Mouse (Mus musculus) limb, embryonic 14.5 days (tissue): ENCODE results near the gene Nf1. TPM values are rescaled to one million over a fixed set of nuclear protein-coding genes. Genes with fewer than 3 reads are reported as not detected.

Experiments used
- ATAC-seq: fragments of 200-750 bp; cut with Nextera tagmentation; 2 replicates; pipeline ENCODE4 v1.8.0; 2017; ENCODE audit warnings: low read depth, moderate number of reproducible peaks, moderate TSS enrichment; ENCODE audit not compliant: low FRiP score
- DNase-seq: peaks from one replicate; pipeline ENCODE4 v3.0.0-alpha.2; 2015; ENCODE audit warnings: low spot score
- H3K27ac ChIP-seq: fragments of 300-500 bp; sonication (generic); replicated peaks from 2 replicates; pipeline ENCODE4 v1.5.1; 2014; ENCODE audit warnings: low read depth, mild to moderate bottlenecking, low read length, moderate library complexity, mixed read lengths
- H3K27me3 ChIP-seq: fragments of 300-500 bp; sonication (generic); 2 replicates; pipeline ENCODE4 v1.6.1; 2014; ENCODE audit warnings: low read length, mixed read lengths; ENCODE audit not compliant: control insufficient read depth, insufficient read depth
- H3K36me3 ChIP-seq: fragments of 300-500 bp; sonication (generic); 2 replicates; pipeline ENCODE4 v1.6.1; 2014; ENCODE audit warnings: mild to moderate bottlenecking, low read length, moderate library complexity, mixed read lengths; ENCODE audit not compliant: control insufficient read depth, insufficient read depth
- H3K4me1 ChIP-seq: fragments of 300-500 bp; sonication (generic); 2 replicates; pipeline ENCODE4 v1.6.1; 2014; ENCODE audit warnings: antibody characterized with exemption, low read length, mixed read lengths; ENCODE audit not compliant: control insufficient read depth, insufficient read depth
- H3K4me2 ChIP-seq: fragments of 300-500 bp; sonication (generic); replicated peaks from 2 replicates; pipeline ENCODE4 v1.6.1; 2014; ENCODE audit warnings: low read depth, mild to moderate bottlenecking, low read length, moderate library complexity; ENCODE audit not compliant: severe bottlenecking
- H3K4me3 ChIP-seq: fragments of 300-500 bp; sonication (generic); replicated peaks from 2 replicates; pipeline ENCODE4 v1.5.1; 2014; ENCODE audit warnings: low read length
- H3K9ac ChIP-seq: fragments of 300-500 bp; sonication (generic); 2 replicates; pipeline ENCODE4 v1.6.1; 2014; ENCODE audit warnings: mild to moderate bottlenecking, low read depth, low read length, moderate library complexity; ENCODE audit not compliant: severe bottlenecking
- H3K9me3 ChIP-seq: fragments of 300-500 bp; sonication (generic); 2 replicates; pipeline ENCODE4 v1.6.1; 2016; ENCODE audit warnings: low read length; ENCODE audit not compliant: control insufficient read depth
- POLR2A ChIP-seq: fragments of 200-500 bp; IDR thresholded peaks from 2 replicates; pipeline ENCODE4 v1.8.0; 2012; ENCODE audit warnings: inconsistent platforms, mild to moderate bottlenecking, moderate library complexity, borderline replicate concordance; ENCODE audit not compliant: insufficient read depth, insufficient read length; ENCODE audit errors: extremely low read depth
- WGBS: fragments of 180-500 bp; shearing (Covaris S2); extraction: QIAGEN DNeasy Blood & Tissue Kit; methylation state at CpG from one replicate; pipeline ENCODE4 v1.1.7; 2014; 5-methylcytosine and 5-hydroxymethylcytosine counted together
- polyA plus RNA-seq, 2 experiments: library from polyadenylated mRNA; depleted of rRNA in 1 of 2; stranded (reverse) in 1 of 2; unstranded in 1 of 2; fragments of >200 nt; fragmentation: Nextera tagmentation in 1 of 2; extraction: Ambion mirVana in 1 of 2; gene quantifications; 2 replicates each; pipeline versions ENCODE4 v1.2.1 to v1.2.3; 2012 to 2014

Gene Nf1
- polyA plus RNA-seq, 2 experiments, result 10.8 to 21.7 TPM

DNA sequence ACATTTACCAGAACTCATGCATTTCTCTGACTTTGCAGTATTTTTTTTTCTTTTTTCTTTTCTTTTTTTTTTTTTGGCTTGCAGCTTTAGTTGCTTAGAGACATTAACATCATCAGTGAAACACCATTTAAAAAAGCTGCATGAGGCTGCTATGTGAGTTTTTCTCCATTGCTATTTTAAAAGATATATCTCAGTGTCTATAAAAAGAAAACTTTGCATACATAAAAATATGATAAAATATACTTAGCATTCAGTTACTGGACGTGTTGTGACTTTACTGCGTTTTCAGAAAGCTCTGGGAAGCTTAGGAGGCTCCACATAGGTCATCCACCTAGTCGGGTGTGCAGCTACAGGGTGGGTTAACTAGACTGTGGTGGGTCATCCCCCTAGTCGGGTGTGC lies 120.4 kb downstream of the Nf1 start:
- no peak for ATAC-seq
- TF ChIP-seq POLR2A, result no peak
- WGBS, result 87% methylated on average over 4 of the region's 4 CpGs

GRCm38 (mm10) chr11:79460756-79461450 lies 121.4 kb downstream of the Nf1 start:
- Histone ChIP-seq H3K9ac (no peak overlapping the region), H3K4me1 (no peaks in the 10 kb centered on the region), H3K4me2 (no peak overlapping the region), H3K4me3 (no peak overlapping the region), H3K27ac (no peak overlapping the region), H3K27me3 (no peaks in the 10 kb centered on the region), H3K9me3 (no peaks in the 10 kb centered on the region), H3K36me3 (peaks cover 59% of the 10 kb centered on the region)
- no peak for DNase-seq
- TF ChIP-seq POLR2A, result no peak
- 91% methylated on average over 3 of the region's 3 CpGs for WGBS
- ATAC-seq, result no peak

More for the DNA sequence above, 120.4 kb downstream of the Nf1 start:
- Histone ChIP-seq H3K4me2 (no peak overlapping the region), H3K36me3 (peaks cover 60% of the 10 kb centered on the region), H3K9me3 (no peaks in the 10 kb centered on the region), H3K27me3 (no peaks in the 10 kb centered on the region), H3K27ac (no peak overlapping the region), H3K9ac (no peak overlapping the region), H3K4me3 (no peak overlapping the region), H3K4me1 (no peaks in the 10 kb centered on the region)
- no peak for DNase-seq

DNA sequence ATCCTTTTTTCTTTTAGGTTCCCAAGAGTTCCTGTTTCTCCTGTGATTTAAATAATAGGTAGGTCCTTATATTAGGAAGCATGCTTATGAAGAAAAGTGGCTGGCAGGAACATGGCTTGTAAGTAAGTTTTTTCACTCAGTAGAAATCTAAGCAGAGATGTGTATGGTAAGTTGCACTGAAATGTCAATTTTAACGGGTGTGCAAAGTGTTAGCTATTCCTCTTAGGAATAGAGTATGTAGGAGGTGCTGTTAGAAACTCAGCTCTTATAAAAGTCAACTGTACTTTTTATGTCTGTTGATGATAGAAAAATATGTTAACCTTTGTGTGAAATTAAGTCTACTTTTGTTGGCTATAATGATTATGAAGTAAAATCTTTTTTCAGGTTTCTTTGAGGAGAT lies 128.6 kb downstream of the Nf1 start:
- ATAC-seq (no peak), DNase-seq (no peak)
- Histone ChIP-seq H3K9ac (no peak overlapping the region), H3K27me3 (no peaks in the 10 kb centered on the region), H3K4me3 (no peak overlapping the region), H3K4me1 (no peaks in the 10 kb centered on the region), H3K4me2 (no peak overlapping the region), H3K27ac (no peak overlapping the region), H3K9me3 (no peaks in the 10 kb centered on the region), H3K36me3 (peaks cover 49% of the 10 kb centered on the region)
- TF ChIP-seq POLR2A, result no peak
- 60% methylated on average over 1 of the region's 1 CpGs for whole genome bisulfite sequencing

DNA sequence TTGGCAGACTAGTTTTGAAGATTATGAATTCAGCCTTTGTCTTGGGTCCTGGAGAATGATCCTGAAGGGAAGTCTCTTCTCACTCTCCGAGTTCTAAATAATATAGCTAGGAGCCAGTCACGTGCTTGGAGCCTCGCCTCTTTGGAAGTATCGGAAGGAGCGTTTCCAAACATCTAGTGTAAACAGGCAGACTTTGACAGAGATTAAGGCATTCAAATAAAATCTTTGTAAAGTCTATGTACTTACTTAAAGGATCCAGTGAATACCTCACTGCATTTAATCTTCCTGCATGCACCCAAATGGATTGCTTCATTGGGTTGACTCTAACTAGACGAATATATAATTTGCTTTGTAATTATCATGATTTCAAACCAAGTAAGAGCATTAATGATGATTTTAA lies 143.9 kb downstream of the Nf1 start:
- no peak for ATAC-seq
- 93% methylated on average over 6 of the region's 6 CpGs for WGBS
- no peak overlapping the region for H3K9ac ChIP-seq
- no peaks in the 10 kb centered on the region for H3K27me3 ChIP-seq
- no peak for TF ChIP-seq POLR2A
- no peak overlapping the region for H3K4me2 ChIP-seq
- no peak overlapping the region for H3K27ac ChIP-seq
- no peak overlapping the region for H3K4me3 ChIP-seq
- H3K4me1 ChIP-seq, result no peaks in the 10 kb centered on the region
- peaks cover 10% of the 10 kb centered on the region for H3K36me3 ChIP-seq
- no peaks in the 10 kb centered on the region for H3K9me3 ChIP-seq
- no peak for DNase-seq

DNA sequence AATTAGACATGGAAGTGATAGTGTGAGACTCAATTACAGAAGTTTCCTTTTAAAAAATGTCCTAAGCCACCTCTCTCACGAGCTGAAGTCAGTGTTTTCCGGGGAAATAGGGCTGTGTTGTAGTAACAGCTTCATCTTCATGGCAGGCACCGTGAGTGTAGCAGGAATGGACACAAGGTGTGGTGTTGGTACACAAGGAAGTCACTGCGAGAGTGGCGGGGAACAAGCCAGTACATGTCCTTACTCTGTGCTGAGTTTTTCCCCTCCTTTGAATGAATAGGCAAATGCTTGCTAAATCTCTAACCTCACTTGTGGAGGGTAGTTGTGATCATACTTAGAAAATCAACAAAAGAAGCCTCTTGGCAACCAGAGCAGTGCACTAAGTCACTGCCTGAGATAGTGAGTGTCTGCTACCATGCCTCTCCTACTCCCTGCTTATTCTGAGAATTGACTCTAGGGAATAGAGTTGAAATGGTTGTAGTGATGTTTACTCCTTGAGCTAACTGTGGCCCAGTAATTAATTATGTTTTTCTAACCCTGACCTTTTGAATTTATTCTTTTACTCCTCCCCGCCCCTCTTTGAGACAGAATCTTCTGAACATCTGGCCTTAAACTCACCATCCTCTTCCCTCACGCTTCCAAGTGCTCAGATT lies 144.5 kb downstream of the Nf1 start:
- no peak overlapping the region for H3K4me2 ChIP-seq
- WGBS, result 76% methylated on average over 7 of the region's 7 CpGs
- no peak for DNase-seq

More for the DNA sequence above, 144.5 kb downstream of the Nf1 start:
- no peak for TF ChIP-seq POLR2A
- Histone ChIP-seq H3K36me3 (peaks cover 12% of the 10 kb centered on the region), H3K4me1 (no peaks in the 10 kb centered on the region), H3K4me3 (no peak overlapping the region), H3K9ac (no peak overlapping the region), H3K27ac (no peak overlapping the region), H3K27me3 (no peaks in the 10 kb centered on the region), H3K9me3 (no peaks in the 10 kb centered on the region)
- no peak for ATAC-seq
